Mouse (Mus musculus) cerebellum, adult 2 months (tissue): ENCODE results near the gene Tlr9.

Experiments used
- CTCF ChIP-seq: fragments of 200-500 bp; IDR thresholded peaks from 2 replicates; pipeline ENCODE4 v1.5.1; 2011; ENCODE audit warnings: low read depth, mild to moderate bottlenecking, control low read depth, low read length, moderate library complexity, borderline replicate concordance; ENCODE audit not compliant: insufficient read depth
- POLR2A ChIP-seq: fragments of 200-500 bp; IDR thresholded peaks from 2 replicates; pipeline ENCODE4 v1.6.1; 2011; ENCODE audit warnings: low read length, control low read depth, borderline replicate concordance; ENCODE audit not compliant: insufficient read depth

GRCm38 (mm10) chr9:106273791-106274190 lies 51.4 kb downstream of the Tlr9 start:
- TF ChIP-seq CTCF (no peak), POLR2A (no peak)
